Mouse (Mus musculus) ZHBTc4 (cell line): Measurements from ENCODE around the gene Gbx1.

Experiments used
- DNase-seq: peaks from one replicate; pipeline ENCODE4 v3.0.0-alpha.2; 2011; ENCODE audit warnings: low read depth, low spot score

Gbx1 gene

GRCm38 (mm10) chr5:24525360-24526189 lies 1.4 kb downstream of the Gbx1 start:
- DNase-seq = no peak

- DNase-seq = no peak
Measured at GRCm38 (mm10) chr5:24524522-24524921, 2.5 kb downstream of the Gbx1 start.

GRCm38 (mm10) chr5:24523806-24524205 lies 3.2 kb downstream of the Gbx1 start:
- DNase-seq = peak; percentile 61

GRCm38 (mm10) chr5:24521366-24521765 lies 5.6 kb downstream of the Gbx1 start:
- DNase-seq = no peak

- DNase-seq = peak; percentile 92
Measured at GRCm38 (mm10) chr5:24512271-24512670, 14.7 kb downstream of the Gbx1 start.

GRCm38 (mm10) chr5:24510635-24511034 lies 16.4 kb downstream of the Gbx1 start:
- peak; percentile 71 for DNase-seq

GRCm38 (mm10) chr5:24508406-24508805 lies 18.6 kb downstream of the Gbx1 start:
- DNase-seq = peak; percentile 83

GRCm38 (mm10) chr5:24505513-24505912 lies 21.5 kb downstream of the Gbx1 start:
- no peak for DNase-seq

GRCm38 (mm10) chr5:24502786-24503185 lies 24.2 kb downstream of the Gbx1 start:
- no peak for DNase-seq

GRCm38 (mm10) chr5:24500851-24501250 lies 26.2 kb downstream of the Gbx1 start:
- DNase-seq = no peak

GRCm38 (mm10) chr5:24499113-24499512 lies 27.9 kb downstream of the Gbx1 start:
- no peak for DNase-seq

GRCm38 (mm10) chr5:24497526-24497925 lies 29.5 kb downstream of the Gbx1 start:
- DNase-seq = no peak

- no peak for DNase-seq
Measured at GRCm38 (mm10) chr5:24496756-24497155, 30.2 kb downstream of the Gbx1 start.

- DNase-seq = no peak
Measured at GRCm38 (mm10) chr5:24495019-24495418, 32.0 kb downstream of the Gbx1 start.

GRCm38 (mm10) chr5:24492546-24493285 lies 34.3 kb downstream of the Gbx1 start:
- no peak for DNase-seq

GRCm38 (mm10) chr5:24490413-24490920 lies 36.5 kb downstream of the Gbx1 start:
- DNase-seq = no peak

GRCm38 (mm10) chr5:24486738-24487137 lies 40.3 kb downstream of the Gbx1 start:
- no peak for DNase-seq

GRCm38 (mm10) chr5:24486097-24486496 lies 40.9 kb downstream of the Gbx1 start:
- DNase-seq = peak; percentile 90

GRCm38 (mm10) chr5:24484963-24485362 lies 42.0 kb downstream of the Gbx1 start:
- DNase-seq = peak; percentile 64

GRCm38 (mm10) chr5:24483326-24483725 lies 43.7 kb downstream of the Gbx1 start:
- peak; percentile 91 for DNase-seq

- DNase-seq = peak; percentile 69
Measured at GRCm38 (mm10) chr5:24482247-24483079, 44.5 kb downstream of the Gbx1 start.

GRCm38 (mm10) chr5:24481647-24482046 lies 45.4 kb downstream of the Gbx1 start:
- DNase-seq = peak; percentile 92
